Mouse (Mus musculus): ENCODE measurements around the gene Mpdz. TPM values are rescaled to one million over a fixed set of nuclear protein-coding genes. Genes with fewer than 3 reads are reported as not detected.
A peak's percentile ranks its signal among the peaks of the same experiment; 100 is the strongest.

The Mpdz gene
- polyA plus RNA-seq (2014; fragmentation: Nextera tagmentation; extraction: Ambion mirVana) = 17.0 and 19.1 TPM in 2 replicates

DNA sequence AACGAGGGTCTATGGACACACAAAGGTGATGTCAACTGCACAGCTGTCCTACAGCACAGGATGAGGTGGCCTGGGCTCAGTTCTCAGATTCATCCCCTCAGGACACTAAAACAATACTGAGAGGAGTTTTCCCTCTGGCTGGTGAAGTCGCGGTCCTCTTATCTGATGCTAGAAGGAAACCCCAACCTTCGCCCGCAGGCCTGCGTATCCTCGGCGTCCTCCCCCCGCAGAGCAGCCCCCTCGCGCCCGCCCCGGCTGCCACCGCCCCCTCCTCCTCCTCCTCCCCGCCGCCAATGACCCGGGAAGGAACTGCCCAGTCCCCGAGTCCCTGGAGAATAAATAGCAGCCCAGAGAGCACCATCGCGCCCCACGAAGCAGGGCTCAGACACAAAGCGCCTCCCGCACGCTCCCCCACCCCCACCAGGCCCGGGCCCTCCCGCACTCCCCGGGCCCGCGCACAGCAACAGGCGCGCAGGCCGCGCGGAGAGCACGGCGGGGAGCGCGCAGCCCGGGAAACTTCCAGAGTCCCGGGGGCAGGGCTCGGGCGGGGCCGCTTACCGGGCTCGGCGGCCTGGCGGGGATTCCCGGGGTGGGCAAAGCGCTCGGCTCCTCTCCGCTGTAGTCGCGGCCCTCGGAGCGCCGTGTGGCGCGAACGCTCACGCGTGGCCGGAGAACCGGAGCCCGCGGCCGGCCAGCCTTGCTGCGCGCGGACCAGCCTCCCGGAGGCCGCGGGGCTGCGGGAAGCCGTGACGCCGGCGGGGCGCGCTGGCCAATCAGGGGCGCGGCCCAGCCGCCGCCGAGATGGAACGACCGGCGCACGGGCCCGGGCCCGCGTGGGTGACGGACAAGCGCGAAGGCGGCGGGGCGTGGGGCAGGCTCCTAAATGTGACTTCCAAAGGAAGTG lies at the start of gene Mpdz:
Gene Mpdz (minus strand): TSS at position 738 of the 904 bp plus-strand sequence.
- peak within 1 kb of the TSS; percentile 90 for H3K9ac ChIP-seq (ENCODE audit: low read length)
- peaks cover 3% of the 10 kb centered on the region; the same call in 1 of the 2 replicates for H3K4me1 ChIP-seq (ENCODE audit: control insufficient read depth, insufficient read depth, low read length)
- H3K4me2 ChIP-seq (ENCODE audit: low read length) = peak within 1 kb of the TSS; percentile 70
- under 1% methylated on average over 89 of the region's 97 CpGs for WGBS
- no peaks in the 10 kb centered on the region for H3K36me3 ChIP-seq (ENCODE audit: control insufficient read depth, insufficient read depth, low read length)
- peak within 1 kb of the TSS; percentile 71 for H3K27ac ChIP-seq (ENCODE audit: low read depth, low read length)
- H3K4me3 ChIP-seq (ENCODE audit: low read depth, low read length) = peak within 1 kb of the TSS; percentile 86
- DNase-seq (ENCODE audit: low spot score) (peak; percentile 73), ATAC-seq (peak; percentile 94)
- no peaks in the 10 kb centered on the region for H3K27me3 ChIP-seq (replicated peaks; ENCODE audit: control insufficient read depth, insufficient read depth, low read length)
- H3K9me3 ChIP-seq (replicated peaks; ENCODE audit: control insufficient read depth, low read length) = no peaks in the 10 kb centered on the region

DNA sequence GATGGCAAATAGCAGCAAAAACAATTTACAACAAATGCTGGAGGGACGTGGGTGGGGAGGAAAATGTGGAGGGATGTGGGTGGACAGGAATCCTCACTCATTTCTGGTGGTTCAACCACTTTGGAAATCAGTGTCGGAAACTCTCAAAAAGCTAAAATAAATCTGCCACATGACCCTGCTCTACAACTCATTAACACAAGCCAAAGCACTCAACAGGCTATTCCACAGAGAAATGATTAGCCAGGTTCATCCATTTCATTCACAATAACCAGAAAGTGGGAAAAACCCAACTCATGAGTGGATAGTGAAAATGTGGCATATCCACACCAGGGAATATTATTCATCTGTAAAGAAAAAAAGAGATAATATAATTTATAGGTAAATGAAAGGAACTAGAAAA lies 47.9 kb upstream of the Mpdz start:
- no peaks in the 10 kb centered on the region for H3K27me3 ChIP-seq (replicated peaks; ENCODE audit: control insufficient read depth, insufficient read depth, low read length)
- no peak overlapping the region for H3K9ac ChIP-seq (ENCODE audit: low read length)
- no peak overlapping the region for H3K4me3 ChIP-seq (ENCODE audit: low read depth, low read length)
- no peaks in the 10 kb centered on the region for H3K4me1 ChIP-seq (ENCODE audit: control insufficient read depth, insufficient read depth, low read length)
- no peak overlapping the region for H3K4me2 ChIP-seq (ENCODE audit: low read length)
- H3K36me3 ChIP-seq (ENCODE audit: control insufficient read depth, insufficient read depth, low read length) = no peaks in the 10 kb centered on the region
- H3K27ac ChIP-seq (ENCODE audit: low read depth, low read length) = no peak overlapping the region
- DNase-seq (ENCODE audit: low spot score) (no peak), ATAC-seq (no peak)
- no peaks in the 10 kb centered on the region for H3K9me3 ChIP-seq (replicated peaks; ENCODE audit: control insufficient read depth, low read length)
- WGBS = 91% methylated on average over 2 of the region's 2 CpGs

DNA sequence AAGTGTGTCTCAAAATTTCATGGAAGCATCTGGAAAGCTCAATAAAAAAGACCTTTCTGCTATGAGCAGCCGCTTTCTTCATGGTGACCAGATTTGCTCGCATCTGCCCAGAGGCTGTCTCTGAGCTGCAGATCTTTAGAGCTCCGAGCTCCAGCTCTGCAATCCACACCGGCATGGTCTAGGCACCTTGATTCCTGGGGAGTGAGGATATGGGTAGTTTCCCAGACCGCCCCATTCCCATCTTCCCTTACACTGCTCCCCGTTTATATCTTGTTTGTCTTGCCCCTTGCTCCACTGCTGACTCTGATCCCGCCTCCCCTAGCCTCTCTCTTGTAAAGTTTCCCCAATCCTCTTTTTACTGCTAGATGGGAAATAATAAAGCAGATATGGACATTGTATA lies 42.0 kb upstream of the Mpdz start:
- no peaks in the 10 kb centered on the region for H3K9me3 ChIP-seq (replicated peaks; ENCODE audit: control insufficient read depth, low read length)
- H3K4me3 ChIP-seq (ENCODE audit: low read depth, low read length) = no peak overlapping the region
- DNase-seq (ENCODE audit: low spot score) (no peak), ATAC-seq (no peak)
- H3K4me2 ChIP-seq (ENCODE audit: low read length) = no peak overlapping the region
- H3K27me3 ChIP-seq (replicated peaks; ENCODE audit: control insufficient read depth, insufficient read depth, low read length) = no peaks in the 10 kb centered on the region
- WGBS = 83% methylated on average over 7 of the region's 7 CpGs
- H3K36me3 ChIP-seq (ENCODE audit: control insufficient read depth, insufficient read depth, low read length) = no peaks in the 10 kb centered on the region
- H3K27ac ChIP-seq (ENCODE audit: low read depth, low read length) = no peak overlapping the region
- no peak overlapping the region for H3K9ac ChIP-seq (ENCODE audit: low read length)
- H3K4me1 ChIP-seq (ENCODE audit: control insufficient read depth, insufficient read depth, low read length) = no peaks in the 10 kb centered on the region

DNA sequence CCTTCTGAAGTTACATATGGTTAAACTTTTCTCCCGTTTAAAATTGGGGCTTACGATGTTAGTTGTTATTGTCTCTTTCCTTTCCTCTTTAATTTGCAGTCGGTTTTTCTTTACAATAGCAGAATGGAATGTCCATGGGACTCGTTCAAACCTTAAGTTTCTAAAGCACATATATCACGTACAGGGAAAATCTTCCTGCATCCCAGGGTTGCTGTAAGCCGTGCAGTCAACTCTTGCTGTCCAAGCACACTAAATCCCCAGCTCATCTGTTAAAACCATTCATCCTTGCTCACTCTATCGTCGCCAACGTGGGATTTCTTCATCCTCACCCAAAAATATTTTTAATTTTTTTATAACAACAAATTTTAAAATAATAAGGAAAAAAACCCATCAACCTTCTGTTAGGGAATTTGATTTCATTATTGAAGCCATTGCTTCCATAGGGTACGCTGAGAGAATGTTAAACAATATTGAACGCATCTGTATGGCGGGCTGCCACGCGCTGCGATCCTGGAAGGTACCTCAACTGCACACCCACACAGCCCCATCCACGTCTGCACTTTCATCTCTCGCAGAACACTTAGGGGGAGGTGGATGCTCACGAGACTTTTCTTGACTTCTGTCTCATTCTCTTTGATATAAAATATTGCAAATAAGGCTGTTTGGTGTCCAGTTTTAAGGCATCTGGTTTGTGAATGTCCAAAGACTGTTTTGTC lies 41.4 kb upstream of the Mpdz start:
- DNase-seq (ENCODE audit: low spot score) (no peak), ATAC-seq (no peak)
- H3K27me3 ChIP-seq (replicated peaks; ENCODE audit: control insufficient read depth, insufficient read depth, low read length) = no peaks in the 10 kb centered on the region
- 78% methylated on average over 18 of the region's 18 CpGs for WGBS
- no peak overlapping the region for H3K27ac ChIP-seq (ENCODE audit: low read depth, low read length)
- no peaks in the 10 kb centered on the region for H3K4me1 ChIP-seq (ENCODE audit: control insufficient read depth, insufficient read depth, low read length)
- H3K36me3 ChIP-seq (ENCODE audit: control insufficient read depth, insufficient read depth, low read length) = no peaks in the 10 kb centered on the region
- no peak overlapping the region for H3K4me3 ChIP-seq (ENCODE audit: low read depth, low read length)
- H3K9ac ChIP-seq (ENCODE audit: low read length) = no peak overlapping the region
- H3K4me2 ChIP-seq (ENCODE audit: low read length) = no peak overlapping the region
- no peaks in the 10 kb centered on the region for H3K9me3 ChIP-seq (replicated peaks; ENCODE audit: control insufficient read depth, low read length)

DNA sequence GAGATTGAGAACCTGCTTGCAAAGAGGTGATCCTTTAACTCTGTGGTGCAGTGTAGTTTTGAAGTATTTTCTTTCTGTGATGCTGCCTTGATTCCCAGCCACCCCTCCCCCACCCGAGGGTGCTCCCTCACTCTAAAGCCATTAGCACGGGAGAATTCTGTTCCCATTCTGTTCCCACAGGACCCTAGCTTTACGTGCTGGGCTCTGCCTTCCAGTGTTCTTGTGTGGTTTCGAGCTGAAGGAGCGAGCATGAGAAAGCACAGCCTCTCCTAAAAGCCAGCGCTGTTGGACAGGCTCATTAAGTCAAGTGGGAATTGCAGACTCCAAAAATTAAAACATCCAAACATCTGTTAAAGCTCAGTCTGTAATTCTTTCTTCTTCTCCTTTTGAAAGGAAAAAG lies 40.5 kb upstream of the Mpdz start:
- no peaks in the 10 kb centered on the region for H3K9me3 ChIP-seq (replicated peaks; ENCODE audit: control insufficient read depth, low read length)
- no peak overlapping the region for H3K4me3 ChIP-seq (ENCODE audit: low read depth, low read length)
- WGBS = 9% methylated on average over 6 of the region's 6 CpGs
- ATAC-seq = no peak
- no peak overlapping the region for H3K9ac ChIP-seq (ENCODE audit: low read length)
- H3K27me3 ChIP-seq (replicated peaks; ENCODE audit: control insufficient read depth, insufficient read depth, low read length) = no peaks in the 10 kb centered on the region
- H3K27ac ChIP-seq (ENCODE audit: low read depth, low read length) = no peak overlapping the region
- H3K36me3 ChIP-seq (ENCODE audit: control insufficient read depth, insufficient read depth, low read length) = no peaks in the 10 kb centered on the region
- no peaks in the 10 kb centered on the region for H3K4me1 ChIP-seq (ENCODE audit: control insufficient read depth, insufficient read depth, low read length)
- peak; percentile 5 for DNase-seq (ENCODE audit: low spot score)
- no peak overlapping the region for H3K4me2 ChIP-seq (ENCODE audit: low read length)

DNA sequence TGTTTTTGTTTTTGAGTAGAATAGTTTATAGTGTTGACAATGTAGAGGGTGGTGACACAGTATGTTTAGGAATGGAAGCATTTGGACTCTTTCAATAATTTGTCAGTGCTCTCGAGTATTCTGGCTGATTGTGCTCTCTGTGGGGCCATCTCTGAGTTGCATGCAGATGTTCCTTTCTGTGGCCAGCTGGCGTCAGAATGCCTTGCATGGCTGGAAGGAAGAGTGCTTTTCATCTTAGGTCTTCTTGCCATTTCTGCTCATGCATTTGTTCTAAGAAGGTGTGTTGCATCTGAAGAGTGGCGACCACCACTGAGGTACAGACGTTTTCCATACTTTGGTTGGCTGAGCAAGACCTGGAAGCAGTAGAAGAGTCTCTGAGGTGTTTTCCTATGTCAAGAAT lies 24.2 kb upstream of the Mpdz start:
- no peak overlapping the region for H3K4me2 ChIP-seq (ENCODE audit: low read length)
- no peaks in the 10 kb centered on the region for H3K36me3 ChIP-seq (ENCODE audit: control insufficient read depth, insufficient read depth, low read length)
- no peaks in the 10 kb centered on the region for H3K9me3 ChIP-seq (replicated peaks; ENCODE audit: control insufficient read depth, low read length)
- H3K27me3 ChIP-seq (replicated peaks; ENCODE audit: control insufficient read depth, insufficient read depth, low read length) = no peaks in the 10 kb centered on the region
- no peaks in the 10 kb centered on the region for H3K4me1 ChIP-seq (ENCODE audit: control insufficient read depth, insufficient read depth, low read length)
- DNase-seq (ENCODE audit: low spot score) (no peak), ATAC-seq (no peak)
- H3K9ac ChIP-seq (ENCODE audit: low read length) = no peak overlapping the region
- H3K27ac ChIP-seq (ENCODE audit: low read depth, low read length) = no peak overlapping the region
- 93% methylated on average over 4 of the region's 4 CpGs for WGBS
- no peak overlapping the region for H3K4me3 ChIP-seq (ENCODE audit: low read depth, low read length)

DNA sequence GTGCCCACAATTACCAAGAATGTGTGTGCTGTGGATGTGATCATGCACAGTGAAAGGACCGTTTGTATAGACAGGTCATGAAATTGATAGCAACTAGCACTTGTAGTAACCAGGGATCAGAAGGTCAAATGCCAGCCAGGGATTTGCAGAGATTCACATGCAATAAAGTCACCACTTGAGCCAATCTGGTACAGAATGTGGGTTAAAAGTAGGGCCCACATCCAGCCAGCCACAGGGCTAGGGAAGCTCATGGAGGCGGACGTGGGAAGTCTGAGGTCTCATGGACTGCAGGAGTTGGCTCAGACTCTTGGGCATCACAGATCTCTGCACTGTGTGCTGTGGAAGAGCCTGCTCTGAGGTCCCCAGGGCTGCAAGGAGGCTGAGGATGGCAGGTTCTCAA lies 22.6 kb upstream of the Mpdz start:
- Histone ChIP-seq H3K9me3 (replicated peaks; ENCODE audit: control insufficient read depth, low read length) (no peaks in the 10 kb centered on the region), H3K27ac (ENCODE audit: low read depth, low read length) (no peak overlapping the region), H3K4me1 (ENCODE audit: control insufficient read depth, insufficient read depth, low read length) (no peaks in the 10 kb centered on the region), H3K36me3 (ENCODE audit: control insufficient read depth, insufficient read depth, low read length) (no peaks in the 10 kb centered on the region), H3K27me3 (replicated peaks; ENCODE audit: control insufficient read depth, insufficient read depth, low read length) (no peaks in the 10 kb centered on the region), H3K9ac (ENCODE audit: low read length) (no peak overlapping the region), H3K4me3 (ENCODE audit: low read depth, low read length) (no peak overlapping the region), H3K4me2 (ENCODE audit: low read length) (no peak overlapping the region)
- no peak for DNase-seq (ENCODE audit: low spot score)
- no peak for ATAC-seq
- WGBS = 90% methylated on average over 3 of the region's 3 CpGs

DNA sequence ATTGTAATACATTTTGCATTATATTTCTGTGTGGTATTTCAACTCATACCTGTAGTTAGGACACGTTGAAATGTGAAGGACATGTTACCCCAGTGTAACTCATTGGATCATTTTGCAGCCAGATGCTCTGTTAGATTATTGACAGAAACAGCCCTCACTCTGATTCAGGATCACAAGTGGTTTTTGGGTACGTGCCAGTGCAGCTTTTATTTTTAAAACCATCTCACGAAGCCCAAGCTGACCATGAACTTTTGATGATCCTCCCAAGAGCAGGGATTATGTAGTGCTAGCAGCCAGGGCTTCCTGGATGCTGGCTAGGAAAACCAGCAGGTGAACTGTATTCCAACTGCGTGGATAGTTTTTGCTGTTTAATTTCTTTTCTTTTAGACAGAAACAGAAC lies 19.6 kb upstream of the Mpdz start:
- no peaks in the 10 kb centered on the region for H3K4me1 ChIP-seq (ENCODE audit: control insufficient read depth, insufficient read depth, low read length)
- no peak overlapping the region for H3K27ac ChIP-seq (ENCODE audit: low read depth, low read length)
- H3K4me3 ChIP-seq (ENCODE audit: low read depth, low read length) = no peak overlapping the region
- H3K9me3 ChIP-seq (replicated peaks; ENCODE audit: control insufficient read depth, low read length) = no peaks in the 10 kb centered on the region
- H3K27me3 ChIP-seq (replicated peaks; ENCODE audit: control insufficient read depth, insufficient read depth, low read length) = no peaks in the 10 kb centered on the region
- DNase-seq (ENCODE audit: low spot score) = peak; percentile 8
- 71% methylated on average over 4 of the region's 4 CpGs for WGBS
- no peak for ATAC-seq
- no peak overlapping the region for H3K9ac ChIP-seq (ENCODE audit: low read length)
- no peak overlapping the region for H3K4me2 ChIP-seq (ENCODE audit: low read length)
- H3K36me3 ChIP-seq (ENCODE audit: control insufficient read depth, insufficient read depth, low read length) = no peaks in the 10 kb centered on the region

DNA sequence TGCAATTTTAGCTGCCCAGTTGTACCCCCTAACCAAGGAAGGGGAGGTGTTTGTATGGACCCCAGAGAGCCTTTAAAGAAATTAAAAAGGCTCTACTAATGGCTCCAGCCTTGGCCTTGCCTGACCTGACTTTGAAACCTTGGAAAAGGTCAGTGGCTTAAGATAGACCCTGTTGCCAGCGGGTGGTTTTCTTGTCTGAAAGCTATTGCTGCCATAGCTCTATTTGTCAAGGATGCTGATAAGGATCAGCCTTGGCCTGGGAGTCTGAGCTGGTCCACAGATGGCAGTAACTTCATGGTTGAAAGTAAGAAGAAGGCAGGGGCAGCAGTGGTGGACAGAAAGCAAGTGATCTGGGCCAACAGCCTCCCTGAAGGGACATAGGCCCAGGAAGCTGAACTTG lies 16.3 kb upstream of the Mpdz start:
- H3K9ac ChIP-seq (ENCODE audit: low read length) = no peak overlapping the region
- WGBS = 92% methylated on average over 1 of the region's 1 CpGs
- no peaks in the 10 kb centered on the region for H3K27me3 ChIP-seq (replicated peaks; ENCODE audit: control insufficient read depth, insufficient read depth, low read length)
- ATAC-seq (no peak), DNase-seq (ENCODE audit: low spot score) (no peak)
- no peaks in the 10 kb centered on the region for H3K4me1 ChIP-seq (ENCODE audit: control insufficient read depth, insufficient read depth, low read length)
- no peaks in the 10 kb centered on the region for H3K9me3 ChIP-seq (replicated peaks; ENCODE audit: control insufficient read depth, low read length)
- H3K27ac ChIP-seq (ENCODE audit: low read depth, low read length) = no peak overlapping the region
- no peaks in the 10 kb centered on the region for H3K36me3 ChIP-seq (ENCODE audit: control insufficient read depth, insufficient read depth, low read length)
- H3K4me2 ChIP-seq (ENCODE audit: low read length) = no peak overlapping the region
- H3K4me3 ChIP-seq (ENCODE audit: low read depth, low read length) = no peak overlapping the region

All from forebrain, embryonic 14.5 days (tissue).